Mouse (Mus musculus): ENCODE results near the gene Irs1.

GRCm38 (mm10) chr1:82232812-82233211 is 58.4 kb downstream of the Irs1 start, which contains the start of gene Gm9747:
- no peak for TF ChIP-seq EP300 (optimal IDR thresholded peaks at IDR 0.05)
- TF ChIP-seq CTCF (IDR thresholded peaks at IDR 0.05; ENCODE audit: low read depth) = no peak

Measured in stomach, postnatal 0 days (tissue).